Mouse (Mus musculus): ENCODE measurements around the gene Vps16. TPM values are rescaled to one million over a fixed set of nuclear protein-coding genes. Genes with fewer than 3 reads are reported as not detected.

The Vps16 gene
- polyA plus RNA-seq, 1 experiment from 2014 or later: 103 TPM

DNA sequence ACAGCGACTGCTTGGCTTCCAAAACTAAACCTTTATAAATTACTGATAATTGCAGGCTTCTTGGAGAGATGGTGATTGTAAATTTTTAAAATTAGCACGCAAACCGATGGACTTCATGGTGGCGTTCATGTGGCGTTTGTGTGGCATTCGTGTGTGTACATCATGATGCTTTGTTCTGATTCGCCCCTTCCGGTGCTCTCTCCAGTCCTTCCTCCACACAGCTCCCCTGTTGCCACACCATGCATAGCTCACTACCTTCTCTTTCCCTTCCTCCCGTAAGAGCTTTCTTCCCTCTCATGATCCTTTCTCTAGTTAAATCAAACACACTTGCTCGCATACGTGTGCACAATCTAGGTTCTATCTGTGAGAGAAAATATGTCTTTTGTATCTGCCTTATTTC, 51.6 kb downstream of the Vps16 start:
- Histone ChIP-seq H3K36me3 (peaks cover 6% of the 10 kb centered on the region; the same call in 1 of the 2 replicates), H3K9me3 (peaks cover 7% of the 10 kb centered on the region), H3K27ac (replicated peaks) (no peak overlapping the region), H3K27me3 (no peaks in the 10 kb centered on the region), H3K9ac (no peak overlapping the region), H3K4me1 (replicated peaks) (peaks cover 9% of the 10 kb centered on the region), H3K4me3 (no peak overlapping the region), H3K4me2 (no peak overlapping the region)
- 94% methylated on average over 11 of the region's 11 CpGs for WGBS
- no peak for ATAC-seq (ENCODE audit: low read depth)

DNA sequence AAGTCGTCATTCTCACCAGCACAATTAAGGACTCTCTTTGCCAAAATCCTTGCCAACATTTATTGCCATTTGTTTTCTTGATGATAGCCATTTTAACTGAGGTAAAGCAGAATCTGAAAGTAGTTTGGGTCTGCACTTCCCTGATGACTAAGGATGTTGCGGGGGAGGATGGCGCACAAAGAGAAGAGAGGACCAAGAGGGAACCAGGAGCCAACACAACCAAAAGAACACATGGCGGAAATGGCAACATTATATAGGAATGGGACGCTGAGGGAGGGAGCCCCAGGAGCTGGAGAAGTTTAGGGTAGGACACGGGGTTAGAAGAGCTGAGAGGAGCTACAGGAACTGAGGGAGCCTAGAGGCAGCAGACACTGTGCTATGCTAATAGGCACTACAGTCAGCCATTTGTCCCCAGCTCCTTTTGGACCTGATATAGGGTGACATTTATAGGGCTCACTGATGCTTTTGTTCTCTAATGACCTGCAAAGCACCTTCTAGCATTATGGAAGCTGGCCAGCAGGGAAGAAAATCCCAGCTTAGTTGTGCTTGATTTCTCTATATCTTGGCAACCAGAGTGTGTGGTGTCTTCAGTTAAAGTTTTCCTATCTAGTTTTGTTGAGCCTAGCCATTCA, 52.6 kb downstream of the Vps16 start:
- peak; percentile 43; the same call in 1 of the 2 replicates for ATAC-seq (ENCODE audit: low read depth)
- Histone ChIP-seq H3K4me3 (no peak overlapping the region), H3K4me1 (replicated peaks) (peaks cover 11% of the 10 kb centered on the region), H3K9ac (no peak overlapping the region), H3K4me2 (no peak overlapping the region), H3K27me3 (no peaks in the 10 kb centered on the region), H3K9me3 (peaks cover 7% of the 10 kb centered on the region), H3K27ac (replicated peaks) (no peak overlapping the region), H3K36me3 (peaks cover 6% of the 10 kb centered on the region; the same call in 1 of the 2 replicates)
- 72% methylated on average over 6 of the region's 6 CpGs for WGBS

- Histone ChIP-seq H3K9me3 (peaks cover 7% of the 10 kb centered on the region), H3K36me3 (peaks cover 6% of the 10 kb centered on the region; the same call in 1 of the 2 replicates), H3K4me3 (no peak overlapping the region), H3K4me1 (replicated peaks) (peaks cover 10% of the 10 kb centered on the region; the same call in 1 of the 2 replicates), H3K4me2 (no peak overlapping the region), H3K27ac (replicated peaks) (no peak overlapping the region), H3K27me3 (no peaks in the 10 kb centered on the region), H3K9ac (no peak overlapping the region)
- no peak for ATAC-seq (ENCODE audit: low read depth)
- WGBS: 95% methylated on average over 4 of the region's 4 CpGs
Observed at GRCm38 (mm10) chr2:130482177-130482576, 58.0 kb downstream of the Vps16 start.

GRCm38 (mm10) chr2:130482700-130483099, 58.6 kb downstream of the Vps16 start:
- Histone ChIP-seq H3K36me3 (peaks cover 5% of the 10 kb centered on the region; the same call in 1 of the 2 replicates), H3K4me2 (no peak overlapping the region), H3K4me1 (replicated peaks) (peaks cover 12% of the 10 kb centered on the region; the same call in 1 of the 2 replicates), H3K4me3 (no peak overlapping the region), H3K9ac (no peak overlapping the region), H3K27me3 (no peaks in the 10 kb centered on the region), H3K27ac (replicated peaks) (0 out of 2 replicates have a peak overlapping the region, but pooled peaks have one; percentile 7), H3K9me3 (peaks cover 7% of the 10 kb centered on the region)
- WGBS: 40% methylated on average over 3 of the region's 3 CpGs
- ATAC-seq (ENCODE audit: low read depth): peak; percentile 43; the same call in 1 of the 2 replicates

DNA sequence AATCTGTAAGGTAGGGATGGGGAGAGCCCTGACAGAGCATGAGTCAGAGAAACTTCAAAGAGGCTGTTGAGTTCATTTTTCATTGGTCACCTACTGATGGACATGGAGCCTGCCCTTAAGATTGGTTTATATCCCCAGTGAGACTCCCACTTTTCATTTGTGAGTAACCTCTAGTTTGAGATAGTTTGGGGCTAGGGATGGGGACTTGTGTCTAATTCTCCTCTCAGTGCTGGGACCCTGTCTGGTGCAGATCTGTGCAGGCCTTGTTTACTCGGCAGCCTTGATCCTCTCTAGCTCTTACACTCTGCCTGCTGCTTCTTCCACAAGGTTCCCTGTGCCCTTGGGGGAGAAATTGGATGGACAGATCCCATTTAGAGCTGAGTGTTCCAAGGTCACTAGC, 60.1 kb downstream of the Vps16 start:
- Histone ChIP-seq H3K36me3 (no peaks in the 10 kb centered on the region), H3K4me2 (no peak overlapping the region), H3K27me3 (no peaks in the 10 kb centered on the region), H3K9ac (no peak overlapping the region), H3K9me3 (peaks cover 2% of the 10 kb centered on the region), H3K4me3 (no peak overlapping the region), H3K27ac (replicated peaks) (no peak overlapping the region), H3K4me1 (replicated peaks) (peaks cover 15% of the 10 kb centered on the region; the same call in 1 of the 2 replicates)
- ATAC-seq (ENCODE audit: low read depth): no peak
- WGBS: 82% methylated on average over 1 of the region's 1 CpGs

DNA sequence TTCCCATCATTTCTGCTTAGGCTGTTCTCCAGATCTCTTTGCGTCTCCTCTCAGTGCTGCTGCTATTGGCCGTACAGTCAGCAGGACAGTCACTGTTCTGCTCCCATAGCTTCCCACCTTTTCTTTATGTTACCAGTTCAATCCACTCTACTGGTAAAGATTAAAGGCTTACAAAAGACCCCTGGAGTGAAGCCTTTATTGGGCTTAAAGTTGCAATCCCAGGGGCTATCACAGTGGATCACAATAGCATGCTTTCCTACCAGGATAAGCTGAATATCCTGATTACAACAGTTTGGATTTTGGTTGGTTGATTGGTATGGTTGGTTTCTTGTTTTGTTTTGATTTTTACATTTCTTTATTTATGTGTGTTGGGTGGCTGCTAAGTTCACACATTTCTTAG, 63.9 kb downstream of the Vps16 start:
- 60% methylated on average over 2 of the region's 2 CpGs for WGBS
- Histone ChIP-seq H3K4me3 (no peak overlapping the region), H3K4me1 (replicated peaks) (peaks cover 20% of the 10 kb centered on the region; the same call in 1 of the 2 replicates), H3K27me3 (no peaks in the 10 kb centered on the region), H3K4me2 (no peak overlapping the region), H3K9ac (no peak overlapping the region), H3K27ac (replicated peaks) (no peak overlapping the region), H3K9me3 (no peaks in the 10 kb centered on the region; the same call in 1 of the 2 replicates), H3K36me3 (no peaks in the 10 kb centered on the region)
- no peak for ATAC-seq (ENCODE audit: low read depth)

DNA sequence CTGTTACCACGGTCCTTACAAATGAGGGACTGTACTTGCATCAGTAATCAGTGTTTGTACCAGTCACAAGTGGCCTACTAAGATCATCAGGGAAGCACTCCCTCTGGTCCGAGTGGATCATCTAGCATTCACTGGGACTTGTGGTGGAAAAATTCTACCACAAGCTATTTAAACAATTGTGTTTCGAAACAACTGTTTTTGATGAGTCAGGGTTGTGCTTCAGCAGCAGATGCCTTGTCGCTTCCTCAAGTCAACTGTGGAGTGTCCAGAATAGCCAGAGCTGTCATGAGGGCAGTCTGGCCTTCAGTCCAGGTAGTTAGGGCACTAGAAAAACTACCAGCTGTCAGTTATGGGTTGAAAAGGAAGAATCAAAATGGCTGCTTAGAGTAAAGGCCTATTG, 64.5 kb downstream of the Vps16 start:
- Histone ChIP-seq H3K36me3 (no peaks in the 10 kb centered on the region), H3K9ac (no peak overlapping the region), H3K4me2 (no peak overlapping the region), H3K27ac (replicated peaks) (no peak overlapping the region), H3K27me3 (no peaks in the 10 kb centered on the region), H3K4me3 (no peak overlapping the region), H3K9me3 (no peaks in the 10 kb centered on the region; the same call in 1 of the 2 replicates), H3K4me1 (replicated peaks) (peaks cover 20% of the 10 kb centered on the region; the same call in 1 of the 2 replicates)
- 90% methylated on average over 4 of the region's 4 CpGs for WGBS
- ATAC-seq (ENCODE audit: low read depth): no peak

- ATAC-seq (ENCODE audit: low read depth): peak; percentile 34; the same call in 1 of the 2 replicates
Observed at GRCm38 (mm10) chr2:130491162-130491561, 67.0 kb downstream of the Vps16 start.

GRCm38 (mm10) chr2:130491587-130491986, 67.4 kb downstream of the Vps16 start:
- no peak overlapping the region for H3K4me2 ChIP-seq
- no peaks in the 10 kb centered on the region for H3K27me3 ChIP-seq
- ATAC-seq (ENCODE audit: low read depth): peak; percentile 84
- H3K27ac ChIP-seq (replicated peaks): peak overlapping the region; percentile 79
- 3% methylated on average over 7 of the region's 7 CpGs for WGBS
- H3K4me3 ChIP-seq: no peak overlapping the region
- H3K9me3 ChIP-seq: no peaks in the 10 kb centered on the region; the same call in 1 of the 2 replicates
- peaks cover 34% of the 10 kb centered on the region for H3K4me1 ChIP-seq (replicated peaks)
- H3K9ac ChIP-seq: no peak overlapping the region
- no peaks in the 10 kb centered on the region for H3K36me3 ChIP-seq

More at GRCm38 (mm10) chr2:130491162-130491561, 67.0 kb downstream of the Vps16 start:
- Histone ChIP-seq H3K27ac (replicated peaks) (peak overlapping the region; percentile 79), H3K4me1 (replicated peaks) (peaks cover 29% of the 10 kb centered on the region), H3K4me2 (no peak overlapping the region), H3K4me3 (no peak overlapping the region), H3K27me3 (no peaks in the 10 kb centered on the region), H3K9me3 (no peaks in the 10 kb centered on the region; the same call in 1 of the 2 replicates), H3K9ac (no peak overlapping the region), H3K36me3 (no peaks in the 10 kb centered on the region)
- 13% methylated on average over 4 of the region's 4 CpGs for WGBS

Other genes with a start within 250 kb of the Vps16 start
- gene Snrpb, start 244.9 kb upstream of the Vps16 start, polyA plus RNA-seq (2015; fragmentation: Nextera tagmentation; extraction: Ambion mirVana): 362 and 366 TPM in 2 replicates
- not detected in 2 replicates for gene Tmc2, start 229.1 kb upstream of the Vps16 start, polyA plus RNA-seq (2015; fragmentation: Nextera tagmentation; extraction: Ambion mirVana)
- 230 and 236 TPM in 2 replicates for gene Nop56, start 149.9 kb upstream of the Vps16 start, polyA plus RNA-seq (2015; fragmentation: Nextera tagmentation; extraction: Ambion mirVana)
- gene Idh3b, start 139.8 kb upstream of the Vps16 start, polyA plus RNA-seq (2015; fragmentation: Nextera tagmentation; extraction: Ambion mirVana): 156 and 161 TPM in 2 replicates
- gene Ebf4, start 129.2 kb upstream of the Vps16 start, polyA plus RNA-seq (2015; fragmentation: Nextera tagmentation; extraction: Ambion mirVana): 3.6 and 4.3 TPM in 2 replicates
- gene Cpxm1, start 26.8 kb upstream of the Vps16 start, polyA plus RNA-seq (2015; fragmentation: Nextera tagmentation; extraction: Ambion mirVana): 26.8 and 32.9 TPM in 2 replicates
- 0.15 TPM in 1 of 2 replicates, not detected in the other for gene Gm28372, start 19.1 kb upstream of the Vps16 start, polyA plus RNA-seq (2015; fragmentation: Nextera tagmentation; extraction: Ambion mirVana)
- gene 1700020A23Rik, start 19.1 kb upstream of the Vps16 start, polyA plus RNA-seq (2015; fragmentation: Nextera tagmentation; extraction: Ambion mirVana): not detected in 2 replicates
- gene Tmem239, start 17.9 kb upstream of the Vps16 start, polyA plus RNA-seq (2015; fragmentation: Nextera tagmentation; extraction: Ambion mirVana): 0.29 TPM in 1 of 2 replicates, not detected in the other
- gene Pced1a, start 362 bp downstream of the Vps16 start, polyA plus RNA-seq (2015; fragmentation: Nextera tagmentation; extraction: Ambion mirVana): 10.2 and 11.7 TPM in 2 replicates
- 123 and 131 TPM in 2 replicates for gene Ptpra, start 25.9 kb downstream of the Vps16 start, polyA plus RNA-seq (2015; fragmentation: Nextera tagmentation; extraction: Ambion mirVana)
- 77.4 and 87.0 TPM in 2 replicates for gene Mrps26, start 139.4 kb downstream of the Vps16 start, polyA plus RNA-seq (2015; fragmentation: Nextera tagmentation; extraction: Ambion mirVana)
- gene Oxt, start 151.8 kb downstream of the Vps16 start, polyA plus RNA-seq (2015; fragmentation: Nextera tagmentation; extraction: Ambion mirVana): not detected in 2 replicates
- gene Avp, start 158.2 kb downstream of the Vps16 start, polyA plus RNA-seq (2015; fragmentation: Nextera tagmentation; extraction: Ambion mirVana): 0.36 TPM in 1 of 2 replicates, not detected in the other
- gene Fastkd5, start 205.7 kb downstream of the Vps16 start, polyA plus RNA-seq (2015; fragmentation: Nextera tagmentation; extraction: Ambion mirVana): 13.1 and 13.8 TPM in 2 replicates
- 10.8 and 12.4 TPM in 2 replicates for gene Ubox5, start 205.7 kb downstream of the Vps16 start, polyA plus RNA-seq (2015; fragmentation: Nextera tagmentation; extraction: Ambion mirVana)
- 10.5 and 10.7 TPM in 2 replicates for gene Lzts3, start 218.5 kb downstream of the Vps16 start, polyA plus RNA-seq (2015; fragmentation: Nextera tagmentation; extraction: Ambion mirVana)
- 64.6 and 72.3 TPM in 2 replicates for gene Ddrgk1, start 240.3 kb downstream of the Vps16 start, polyA plus RNA-seq (2015; fragmentation: Nextera tagmentation; extraction: Ambion mirVana)
- 121 and 134 TPM in 2 replicates for gene Itpa, start 243.3 kb downstream of the Vps16 start, polyA plus RNA-seq (2015; fragmentation: Nextera tagmentation; extraction: Ambion mirVana)

Data from neural tube, embryonic 13.5 days (tissue).